Mouse (Mus musculus) small intestine, adult 2 months (tissue): ENCODE results near the gene Atpaf2.

Source experiments
- CTCF ChIP-seq: fragments of 200-500 bp; IDR thresholded peaks from 2 replicates; pipeline ENCODE4 v1.5.1; 2012; ENCODE audit warnings: low read depth, mild to moderate bottlenecking, control low read depth, inconsistent platforms, low read length, moderate library complexity, mixed read lengths; ENCODE audit not compliant: insufficient replicate concordance, insufficient read length; ENCODE audit errors: extremely low read depth
- POLR2A ChIP-seq: fragments of 200-500 bp; IDR thresholded peaks from 2 replicates; pipeline ENCODE4 v1.6.1; 2012; ENCODE audit warnings: low read depth, mild to moderate bottlenecking, control low read depth, inconsistent platforms, low read length, moderate library complexity

DNA sequence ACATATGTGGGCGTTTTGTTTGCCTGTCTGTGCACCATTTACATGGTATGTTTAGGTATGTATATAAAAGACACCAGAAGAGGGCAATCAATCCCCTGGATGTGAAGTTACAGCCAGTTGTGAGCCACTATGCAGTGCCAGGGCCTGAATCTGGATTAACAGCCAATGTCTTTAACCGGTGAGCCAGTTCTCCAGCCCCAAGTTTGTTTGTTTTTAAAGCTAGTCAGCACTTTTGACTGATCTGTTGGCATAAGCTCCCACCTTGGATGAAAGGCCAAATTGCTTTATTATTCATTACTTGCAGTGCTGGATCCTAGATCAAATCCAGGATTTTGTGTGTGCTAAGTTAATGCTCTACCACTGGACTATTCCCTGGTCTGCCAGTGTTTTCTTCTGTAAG is 66.9 kb downstream of the Atpaf2 start:
- no peak for TF ChIP-seq POLR2A
- TF ChIP-seq CTCF: no peak
